Mouse (Mus musculus): Measurements from ENCODE around the gene Awat2.

GRCm38 (mm10) chrX:100471491-100471890 lies 29.0 kb upstream of the Awat2 start:
- TF ChIP-seq CTCF (IDR thresholded peaks at IDR 0.05; ENCODE audit: extremely low read depth, insufficient read length, insufficient replicate concordance, low read depth, low read length) (no peak), POLR2A (IDR thresholded peaks at IDR 0.05; ENCODE audit: low read depth, low read length) (no peak)

Data from small intestine, adult 2 months (tissue).